Mouse (Mus musculus): ENCODE results near the gene Nr1h3.

The Nr1h3 gene

DNA sequence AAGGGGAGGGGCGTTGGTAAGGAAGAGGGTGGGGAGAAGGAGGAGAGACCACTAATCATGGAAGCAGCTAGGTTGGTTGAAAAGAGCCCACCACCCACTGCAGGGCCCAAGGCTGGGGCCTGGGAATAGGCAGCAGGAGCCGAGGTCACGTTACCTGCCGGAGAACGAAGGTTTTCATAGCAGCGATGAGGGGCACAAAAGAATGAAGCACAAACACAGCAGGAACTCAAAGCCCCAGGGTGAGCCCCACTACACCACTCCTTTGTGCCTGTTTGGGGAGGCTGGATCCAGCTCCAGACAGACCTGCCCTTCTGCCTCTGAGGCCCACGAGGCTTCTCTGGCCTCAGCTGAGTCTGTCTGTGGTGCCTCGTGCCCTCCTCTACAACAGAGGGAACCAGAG, 62.9 kb downstream of the Nr1h3 start:
- DNase-seq (ENCODE audit: low spot score), result no peak

DNA sequence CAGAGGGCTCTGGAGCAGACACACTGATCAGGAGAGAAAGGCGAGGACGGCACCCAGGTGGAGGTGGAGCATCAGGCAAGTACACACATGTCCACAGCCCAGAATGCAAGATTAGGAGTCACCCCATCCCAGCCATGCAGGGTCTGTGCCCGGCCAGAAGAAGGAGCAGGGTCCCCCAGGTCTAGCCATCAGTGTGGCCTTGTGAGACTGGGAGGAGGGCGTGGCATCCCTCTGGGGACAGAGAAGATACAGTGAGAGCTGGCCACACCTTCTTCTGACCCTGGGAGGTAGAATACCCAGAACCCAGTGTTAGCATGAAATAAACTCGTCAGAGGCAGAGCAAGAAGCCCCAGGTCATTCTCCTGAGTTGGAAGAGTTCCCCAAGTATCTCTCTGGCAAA, 63.3 kb downstream of the Nr1h3 start:
- DNase-seq (ENCODE audit: low spot score), result no peak

DNA sequence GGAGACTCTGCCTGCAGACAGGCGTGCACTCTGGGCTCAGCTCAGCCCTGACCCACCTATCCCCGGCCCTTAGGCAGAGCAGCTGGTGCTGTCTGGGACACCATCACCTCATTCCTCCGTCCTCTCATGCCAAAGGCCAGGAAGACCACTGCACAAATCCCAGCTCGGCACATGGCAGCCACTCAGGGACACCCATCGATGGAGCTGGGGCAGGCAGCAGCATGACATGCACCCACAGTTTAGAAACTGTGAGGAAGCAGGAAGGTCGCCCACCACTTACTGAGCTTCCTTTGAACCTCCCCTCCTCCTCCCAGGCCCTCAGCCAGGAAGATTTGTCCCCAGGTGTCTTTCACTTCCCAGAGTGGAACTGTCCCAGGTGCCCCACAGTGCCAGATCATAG, 65.2 kb downstream of the Nr1h3 start:
- DNase-seq (ENCODE audit: low spot score), result no peak

DNA sequence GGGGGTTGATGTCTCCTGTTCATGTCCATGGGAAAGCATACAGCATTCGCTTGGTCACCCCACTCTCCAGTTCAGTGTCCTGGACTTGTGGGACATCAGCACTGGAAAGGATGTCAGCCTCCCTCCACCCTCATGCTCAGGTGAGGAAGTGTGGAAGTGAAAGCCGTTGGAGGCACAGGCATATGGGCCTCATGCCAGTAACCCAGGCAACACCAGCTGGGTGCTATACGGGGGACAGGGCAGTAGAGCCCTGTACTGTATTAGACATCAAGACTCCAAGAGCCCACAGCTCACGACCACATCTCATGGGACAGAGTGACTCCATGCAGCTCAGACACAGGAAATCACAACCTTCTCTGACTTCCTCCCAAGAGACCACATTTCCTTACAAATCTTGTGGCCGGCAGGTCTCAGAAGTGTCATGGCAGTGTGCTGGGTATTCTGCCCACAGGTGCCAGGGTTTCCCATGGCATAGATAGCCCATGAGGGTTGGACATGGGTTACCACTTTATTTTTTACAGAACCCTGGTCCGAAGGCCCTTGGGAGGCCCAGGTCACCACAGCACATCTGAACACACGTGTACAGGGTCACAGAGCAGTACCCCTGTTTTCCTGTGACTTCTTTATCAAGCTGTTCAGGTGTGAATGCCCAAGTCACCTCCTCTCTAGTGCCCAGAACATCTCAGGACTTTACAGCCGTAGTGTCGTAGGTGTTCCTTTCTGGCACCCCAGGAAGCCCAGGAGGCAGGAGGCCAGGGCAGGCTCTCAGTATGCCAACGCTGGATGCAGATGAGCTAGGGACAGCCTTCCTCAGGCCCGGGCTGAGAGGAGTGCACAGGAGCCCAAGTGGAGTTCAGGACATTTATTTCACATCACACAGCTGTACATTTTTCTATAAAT, 65.9 kb downstream of the Nr1h3 start:
- DNase-seq (ENCODE audit: low spot score), result no peak

Measured in yolk sac, embryonic 10.5 days (tissue).